Mouse (Mus musculus): ENCODE results near the gene Col4a4.

Col4a4 gene

GRCm38 (mm10) chr1:82586713-82587399 is at the start of gene Col4a4, which contains the start of gene Col4a3:
TSS of gene Col4a4 (minus strand) at chr1:82586849.
TSS of gene Col4a3 (plus strand) at chr1:82586921.
- no peak for DNase-seq (ENCODE audit: low spot score in 2 of 2)

- no peak for DNase-seq (ENCODE audit: low spot score in 2 of 2)
Measured at GRCm38 (mm10) chr1:82636321-82636720, 49.7 kb upstream of the Col4a4 start.

GRCm38 (mm10) chr1:82635254-82635620 is 48.6 kb upstream of the Col4a4 start:
- no peak for DNase-seq (ENCODE audit: low spot score in 2 of 2)

DNA sequence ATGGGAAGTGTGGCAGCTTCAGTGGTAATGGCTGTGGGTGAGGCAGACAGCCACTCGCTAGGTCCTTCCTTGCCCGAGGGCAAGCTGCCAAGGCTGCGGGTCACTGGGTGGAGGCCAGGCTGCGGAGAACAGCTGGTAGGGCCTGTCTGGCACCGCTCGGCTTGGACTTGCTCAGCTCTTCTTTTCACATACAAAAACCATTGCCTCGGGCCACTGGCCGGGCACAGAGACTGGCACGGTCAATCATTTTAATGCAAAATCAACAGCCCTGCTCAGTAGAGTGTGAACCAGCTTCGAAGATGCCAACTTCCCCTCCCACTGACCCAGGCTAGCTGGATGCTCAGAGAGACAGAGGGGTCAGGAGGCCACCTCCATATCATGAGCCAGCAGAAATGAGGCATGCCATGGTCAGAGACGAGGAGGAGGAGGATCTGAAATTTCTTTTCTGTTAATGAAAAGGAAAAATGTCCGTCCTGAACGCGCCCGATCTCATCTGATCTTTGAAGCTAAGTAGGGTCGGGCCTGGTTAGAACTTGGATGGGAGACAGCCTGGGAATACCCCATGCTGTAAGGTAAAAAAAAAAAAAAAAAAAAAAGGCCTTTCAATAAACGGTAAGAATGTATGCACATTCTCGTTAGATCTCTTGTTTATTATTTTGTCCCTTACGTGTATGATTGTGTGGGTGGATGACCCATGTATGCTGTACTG is 48.0 kb upstream of the Col4a4 start:
- DNase-seq (ENCODE audit: low spot score in 2 of 2) = peak; percentile 7 to 32

GRCm38 (mm10) chr1:82631169-82631792 is 44.6 kb upstream of the Col4a4 start:
- DNase-seq (ENCODE audit: low spot score in 2 of 2) = no peak

GRCm38 (mm10) chr1:82629495-82629894 is 42.8 kb upstream of the Col4a4 start:
- no peak for DNase-seq (ENCODE audit: low spot score in 2 of 2)

GRCm38 (mm10) chr1:82627652-82628051 is 41.0 kb upstream of the Col4a4 start:
- no peak for DNase-seq (ENCODE audit: low spot score in 2 of 2)

GRCm38 (mm10) chr1:82625474-82625873 is 38.8 kb upstream of the Col4a4 start:
- DNase-seq (ENCODE audit: low spot score in 2 of 2) = no peak

GRCm38 (mm10) chr1:82624934-82625333 is 38.3 kb upstream of the Col4a4 start:
- no peak for DNase-seq (ENCODE audit: low spot score in 2 of 2)

GRCm38 (mm10) chr1:82619981-82620380 is 33.3 kb upstream of the Col4a4 start:
- no peak for DNase-seq (ENCODE audit: low spot score in 2 of 2)

GRCm38 (mm10) chr1:82618592-82618991 is 31.9 kb upstream of the Col4a4 start:
- no peak for DNase-seq (ENCODE audit: low spot score in 2 of 2)

- no peak for DNase-seq (ENCODE audit: low spot score in 2 of 2)
Measured at GRCm38 (mm10) chr1:82618001-82618400, 31.4 kb upstream of the Col4a4 start.

GRCm38 (mm10) chr1:82612061-82612660 is 25.5 kb upstream of the Col4a4 start:
- no peak for DNase-seq (ENCODE audit: low spot score in 2 of 2)

DNA sequence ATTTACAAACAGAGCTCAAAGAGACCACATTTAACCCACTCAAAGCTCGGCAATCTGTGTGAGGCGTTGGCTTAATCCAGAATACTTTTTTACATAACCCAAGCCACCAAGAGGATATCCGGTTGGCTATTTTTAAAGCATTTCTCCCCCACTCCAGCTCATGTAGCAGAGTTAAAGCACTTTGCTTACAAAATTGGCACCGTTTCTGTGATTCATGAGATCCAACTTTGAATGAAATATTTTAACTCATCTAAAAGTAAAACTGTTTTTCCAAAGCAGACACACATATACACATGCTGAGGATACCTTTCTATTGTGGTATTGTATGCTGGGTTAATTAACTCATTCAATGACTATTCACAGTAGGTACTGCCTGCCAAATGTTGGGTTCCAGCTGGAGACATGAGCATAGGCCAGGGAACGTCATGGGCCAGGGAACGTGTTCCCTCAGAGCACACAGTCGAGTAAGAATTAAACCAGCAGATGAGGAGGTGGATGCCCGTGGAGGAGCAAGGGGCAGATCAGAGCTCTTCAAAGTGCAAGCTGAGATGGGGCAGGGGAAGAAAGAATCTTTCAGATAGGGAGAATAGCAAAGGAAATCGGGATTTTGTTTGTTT is 22.1 kb upstream of the Col4a4 start:
- DNase-seq (ENCODE audit: low spot score in 2 of 2) = peak; percentile 13 to 17

DNA sequence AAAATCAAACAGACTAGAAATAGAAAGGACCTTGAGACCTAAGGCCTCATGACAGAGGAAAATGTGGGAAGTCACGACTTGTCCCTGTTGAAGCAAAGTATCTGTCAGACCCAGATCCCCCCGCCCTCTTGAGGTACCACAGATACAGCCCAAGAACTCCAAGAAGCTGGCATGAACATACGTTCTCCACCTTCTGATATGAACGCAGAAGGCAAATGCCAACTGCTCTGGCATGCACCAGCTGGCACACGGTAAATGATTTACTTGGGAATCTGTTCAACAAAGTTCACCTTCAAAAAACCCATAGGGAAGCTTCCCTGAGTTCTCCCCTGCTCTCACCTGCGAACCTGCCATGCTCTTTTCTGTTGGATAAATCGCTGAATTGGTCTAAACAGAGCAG is 19.2 kb upstream of the Col4a4 start:
- no peak for DNase-seq (ENCODE audit: low spot score in 2 of 2)

- DNase-seq (ENCODE audit: low spot score in 2 of 2) = no peak
Measured at GRCm38 (mm10) chr1:82605347-82605746, 18.7 kb upstream of the Col4a4 start.

DNA sequence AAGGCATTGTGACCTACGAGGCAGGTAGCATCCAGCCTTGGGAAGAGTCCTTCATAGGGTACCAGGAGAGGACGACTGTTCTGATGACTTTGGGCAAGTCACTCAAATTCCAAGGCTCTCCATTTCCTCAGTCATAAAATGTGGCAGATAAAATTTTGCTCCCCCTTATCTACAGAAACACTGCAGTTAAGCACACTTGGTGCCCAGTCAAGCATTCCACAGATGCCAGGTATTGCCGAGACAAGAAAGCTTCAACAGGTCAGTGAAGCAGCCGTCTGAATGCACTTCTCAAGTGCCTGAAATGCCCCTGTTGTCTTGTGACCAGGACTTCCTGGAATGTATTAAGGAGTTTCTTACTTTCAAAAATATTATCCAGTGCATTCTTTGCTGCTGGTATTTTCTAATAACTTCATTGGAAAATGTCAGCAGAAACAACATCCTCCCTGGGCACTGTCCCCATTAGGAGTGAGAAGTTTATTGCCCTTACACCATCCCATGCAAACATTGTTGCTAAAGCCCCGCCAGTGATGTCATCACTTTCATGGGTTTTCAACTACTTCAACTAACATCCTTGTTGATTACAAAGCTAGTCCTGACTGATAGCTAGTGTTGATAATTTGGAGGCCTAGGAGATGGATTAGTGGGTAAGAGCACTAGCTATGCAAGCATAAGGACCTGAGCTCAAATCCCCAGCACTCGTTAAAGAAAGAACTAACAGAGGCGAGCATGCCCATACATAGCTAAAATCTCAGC is 16.7 kb upstream of the Col4a4 start:
- DNase-seq (ENCODE audit: low spot score in 2 of 2) = no peak

GRCm38 (mm10) chr1:82596864-82597596 is 10.4 kb upstream of the Col4a4 start:
- DNase-seq (ENCODE audit: low spot score in 2 of 2) = no peak

DNA sequence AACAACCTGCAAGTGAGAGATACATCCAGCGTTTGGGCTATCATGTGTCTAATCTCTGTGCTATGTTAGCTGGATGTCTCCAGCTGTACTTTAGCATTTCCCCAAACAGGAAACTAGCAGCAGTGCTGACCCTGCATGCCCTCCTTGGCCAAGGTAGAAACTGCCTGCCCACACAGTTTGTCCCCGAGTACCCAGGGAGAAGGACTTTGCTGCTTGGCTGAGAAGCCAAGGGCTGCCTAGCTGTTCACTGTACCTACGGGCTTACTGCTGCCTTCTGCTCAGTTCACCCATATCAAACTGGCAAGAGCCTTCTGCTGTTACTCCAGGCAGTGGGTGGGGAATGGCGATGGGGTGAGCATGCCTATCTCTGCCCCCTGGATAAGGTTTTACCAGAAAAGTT is 3.6 kb upstream of the Col4a4 start:
- DNase-seq (ENCODE audit: low spot score in 2 of 2) = no peak

DNA sequence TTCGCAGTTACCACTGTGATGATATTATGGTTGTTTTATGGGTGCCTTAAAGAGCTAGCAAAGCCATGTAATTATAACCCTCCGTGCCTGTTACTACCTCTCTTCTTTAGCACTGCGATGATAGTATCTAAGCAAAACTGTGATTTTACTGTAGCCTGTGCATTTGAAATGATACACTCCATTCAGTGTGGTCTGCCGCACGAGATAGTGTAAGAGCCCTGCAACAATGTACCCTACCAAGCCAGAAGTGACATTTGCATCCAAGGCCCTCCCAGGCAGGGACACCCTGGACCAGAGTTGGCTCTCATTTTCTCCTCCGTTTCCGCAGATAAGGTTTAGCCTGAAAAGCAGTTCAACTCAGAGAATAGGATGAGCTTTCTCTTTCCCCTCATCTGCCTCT is 668 bp downstream of the Col4a4 start:
- DNase-seq (ENCODE audit: low spot score in 2 of 2) = no peak

- no peak for DNase-seq (ENCODE audit: low spot score in 2 of 2)
Measured at GRCm38 (mm10) chr1:82578320-82578719, 8.3 kb downstream of the Col4a4 start.
